Mouse (Mus musculus) R1 (cell line): ENCODE results near the gene Ccdc92b.

Experiments used
- DNase-seq: peaks from one replicate; pipeline ENCODE4 v3.0.0-alpha.2; 2018; ENCODE audit warnings: low read depth, low spot score

Gene Ccdc92b

GRCm38 (mm10) chr11:74652791-74653191 is 33.4 kb downstream of the Ccdc92b start:
- DNase-seq, result no peak

GRCm38 (mm10) chr11:74653385-74653784 is 34.0 kb downstream of the Ccdc92b start:
- DNase-seq, result peak; percentile 56

- no peak for DNase-seq
Measured at GRCm38 (mm10) chr11:74655941-74656340, 36.5 kb downstream of the Ccdc92b start.

- DNase-seq, result no peak
Measured at GRCm38 (mm10) chr11:74660336-74660735, 40.9 kb downstream of the Ccdc92b start.

- DNase-seq, result no peak
Measured at GRCm38 (mm10) chr11:74661641-74662040, 42.2 kb downstream of the Ccdc92b start.

GRCm38 (mm10) chr11:74662221-74662620 is 42.8 kb downstream of the Ccdc92b start:
- DNase-seq, result no peak

- no peak for DNase-seq
Measured at GRCm38 (mm10) chr11:74664279-74664678, 44.9 kb downstream of the Ccdc92b start.

GRCm38 (mm10) chr11:74664906-74665305 is 45.5 kb downstream of the Ccdc92b start:
- no peak for DNase-seq

GRCm38 (mm10) chr11:74665631-74666283 is 46.4 kb downstream of the Ccdc92b start:
- no peak for DNase-seq

GRCm38 (mm10) chr11:74666284-74666652 is 46.9 kb downstream of the Ccdc92b start:
- DNase-seq, result no peak

- DNase-seq, result no peak
Measured at GRCm38 (mm10) chr11:74666776-74667581, 47.6 kb downstream of the Ccdc92b start.

GRCm38 (mm10) chr11:74667582-74668010 is 48.2 kb downstream of the Ccdc92b start:
- no peak for DNase-seq

- no peak for DNase-seq
Measured at GRCm38 (mm10) chr11:74668466-74668865, 49.1 kb downstream of the Ccdc92b start.

GRCm38 (mm10) chr11:74668971-74669370 is 49.6 kb downstream of the Ccdc92b start:
- DNase-seq, result no peak

- DNase-seq, result no peak
Measured at GRCm38 (mm10) chr11:74670151-74670550, 50.7 kb downstream of the Ccdc92b start.

- no peak for DNase-seq
Measured at GRCm38 (mm10) chr11:74671013-74671412, 51.6 kb downstream of the Ccdc92b start.

- DNase-seq, result no peak
Measured at GRCm38 (mm10) chr11:74671839-74672238, 52.4 kb downstream of the Ccdc92b start.

GRCm38 (mm10) chr11:74672901-74673513 is 53.6 kb downstream of the Ccdc92b start:
- DNase-seq, result no peak

GRCm38 (mm10) chr11:74673561-74673960 is 54.2 kb downstream of the Ccdc92b start:
- no peak for DNase-seq

GRCm38 (mm10) chr11:74674713-74675112 is 55.3 kb downstream of the Ccdc92b start:
- DNase-seq, result no peak

GRCm38 (mm10) chr11:74675156-74675555 is 55.8 kb downstream of the Ccdc92b start:
- no peak for DNase-seq
